Mouse (Mus musculus) lung, postnatal 0 days (tissue): Measurements from ENCODE around the gene Dgkq.

Experiments
- CTCF ChIP-seq: IDR thresholded peaks from 2 replicates; pipeline ENCODE4 v1.5.1; 2016; ENCODE audit warnings: antibody characterized with exemption, mild to moderate bottlenecking
- EP300 ChIP-seq: IDR thresholded peaks from 2 replicates; pipeline ENCODE4 v1.6.1; 2016; ENCODE audit warnings: antibody characterized with exemption, mild to moderate bottlenecking, control low read depth

- TF ChIP-seq EP300, result no peak
- TF ChIP-seq CTCF, result no peak
Observed at GRCm38 (mm10) chr5:108715974-108716373, 46.5 kb upstream of the Dgkq start.
